Mouse (Mus musculus) CH12.LX (cell line): ENCODE results near the gene Jun.

Experiments
- BHLHE40 ChIP-seq: IDR thresholded peaks from 2 replicates; pipeline ENCODE4 v1.6.1; 2011; ENCODE audit warnings: mild to moderate bottlenecking, low read depth, low read length, improper control_type of control experiment
- CHD2 ChIP-seq: IDR thresholded peaks from 2 replicates; pipeline ENCODE4 v1.6.1; 2011; ENCODE audit warnings: low read length, improper control_type of control experiment
- CTCF ChIP-seq, 2 experiments: IDR thresholded peaks in 1 of 2; conservative IDR thresholded peaks in 1 of 2; 2 replicates each; pipeline ENCODE4 v1.5.1; 2011 to 2012; ENCODE audit warnings: low read depth in 2 of 2, low read length in 2 of 2, improper control_type of control experiment in 1 of 2, inconsistent platforms in 1 of 2, mild to moderate bottlenecking in 1 of 2, moderate library complexity in 1 of 2
- HCFC1 ChIP-seq: IDR thresholded peaks from 2 replicates; pipeline ENCODE4 v1.6.1; 2012; ENCODE audit warnings: low read depth, mild to moderate bottlenecking, inconsistent platforms, low read length, improper control_type of control experiment
- JUND ChIP-seq: conservative IDR thresholded peaks from 2 replicates; pipeline ENCODE4 v1.6.1; 2011; ENCODE audit warnings: low read depth, low read length, improper control_type of control experiment
- MAX ChIP-seq: IDR thresholded peaks from 2 replicates; pipeline ENCODE4 v1.6.1; 2011; ENCODE audit warnings: low read length, improper control_type of control experiment
- NRF1 ChIP-seq: IDR thresholded peaks from 2 replicates; pipeline ENCODE4 v1.6.1; 2014; ENCODE audit warnings: low read depth, mild to moderate bottlenecking, inconsistent platforms, low read length, improper control_type of control experiment, moderate library complexity
- POLR2AphosphoS2 ChIP-seq: IDR thresholded peaks from 2 replicates; pipeline ENCODE4 v1.6.1; 2011; ENCODE audit warnings: low read depth, low read length, improper control_type of control experiment
- RCOR1 ChIP-seq: conservative IDR thresholded peaks from 2 replicates; pipeline ENCODE4 v1.6.1; 2012; ENCODE audit warnings: low read depth, mild to moderate bottlenecking, inconsistent platforms, low read length, improper control_type of control experiment
- TBP ChIP-seq: conservative IDR thresholded peaks from 2 replicates; pipeline ENCODE4 v1.6.1; 2011; ENCODE audit warnings: low read depth, low read length, improper control_type of control experiment

DNA sequence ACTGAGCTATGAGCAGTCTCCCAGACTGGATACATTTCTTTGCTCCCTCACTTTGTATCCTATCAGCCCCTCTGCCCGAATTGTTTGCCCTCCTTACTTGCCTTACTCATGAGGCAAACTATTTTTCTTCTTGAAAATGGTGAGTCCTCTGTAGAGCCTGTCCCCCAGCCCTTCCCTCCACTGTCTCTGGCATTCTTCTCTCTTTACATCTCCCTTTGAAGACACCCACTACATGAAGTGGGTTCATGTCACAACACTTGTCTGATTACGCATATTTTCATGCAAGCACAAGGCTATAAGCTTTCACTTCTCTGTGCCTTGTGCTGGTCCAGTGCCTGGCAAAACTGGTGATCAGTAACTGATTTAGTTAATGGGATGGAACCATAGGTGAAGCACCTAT lies 31.8 kb downstream of the Jun start:
- no peak for TF ChIP-seq CTCF (conservative IDR thresholded peaks at IDR 0.05 in 1 of 2, IDR thresholded peaks at IDR 0.05 in 1 of 2; ENCODE audit: low read depth in 2 of 2, low read length in 2 of 2)
- TF ChIP-seq RCOR1 = no peak
- TF ChIP-seq MAX = no peak
- TF ChIP-seq POLR2AphosphoS2 = no peak
- TF ChIP-seq CHD2 = no peak
- TF ChIP-seq BHLHE40 = no peak
- no peak for TF ChIP-seq HCFC1
- TF ChIP-seq NRF1 = no peak
- no peak for TF ChIP-seq JUND
- no peak for TF ChIP-seq TBP
